Comparison of ENCODE assay signal across 24 mouse cellular contexts in genomic region chr19:41910396-41910795, GRCm38 (mm10). TPM values are rescaled to one million over a fixed set of nuclear protein-coding genes. Genes with fewer than 3 reads are reported as not detected.
DNase-seq lines count a peak whose midpoint lies in the region; ATAC-seq and TF ChIP-seq lines count a peak whose summit lies in the region.
"Had no signal": no experiment of that assay in that cellular context is flagged by ENCODE, and none has a peak within 500 bp of the region (broad histone marks: within the 10 kb centered on the region; RNA-seq: fewer than 3 reads in every experiment).

No protein-coding gene starts in this region.

- H3K4me3 ChIP-seq in intestine, embryonic 15.5 days (replicated peaks) = no peak overlapping the region
- no peak overlapping the region for H3K4me3 ChIP-seq in intestine, postnatal 0 days (ENCODE audit: low read depth, low read length)
- H3K4me3 ChIP-seq in liver, embryonic 13.5 days (replicated peaks) = no peak overlapping the region
- H3K4me3 ChIP-seq in liver, embryonic 12.5 days = no peak overlapping the region
- H3K4me3 ChIP-seq in megakaryocyte, embryonic 14.5 days (replicated peaks) = peak overlapping the region; percentile 5
- H3K4me3 ChIP-seq: embryonic facial prominence, embryonic 15.5 days; forebrain, embryonic 15.5 days; heart, embryonic 12.5 days; hindbrain, embryonic 12.5 days; midbrain, embryonic 12.5 days; stomach, embryonic 15.5 days had no signal

- no peak overlapping the region for H3K9ac ChIP-seq in intestine, embryonic 15.5 days
- H3K9ac ChIP-seq in intestine, postnatal 0 days (ENCODE audit: low read depth, low read length) = no peak overlapping the region
- no peak overlapping the region for H3K9ac ChIP-seq in liver, embryonic 13.5 days
- no peak overlapping the region for H3K9ac ChIP-seq in liver, embryonic 12.5 days
- H3K9ac ChIP-seq: embryonic facial prominence, embryonic 15.5 days; forebrain, embryonic 15.5 days; heart, embryonic 12.5 days; hindbrain, embryonic 12.5 days; liver, embryonic 14.5 days; midbrain, embryonic 12.5 days; stomach, embryonic 15.5 days had no signal

- no peak for DNase-seq in liver, embryonic 13.5 days
- no peak for DNase-seq in yolk sac, embryonic 10.5 days (ENCODE audit: low spot score)
- DNase-seq: adrenal gland, postnatal 36 days; cerebellum, adult 11 months; cerebellum, adult 9-11 months; gastrocnemius, postnatal 14 days; heart, adult 18-20 months; kidney, postnatal 25 days; layer of hippocampus, postnatal 36 days; lung, postnatal 4 days; thymus, adult 2 months; thymus, postnatal 4 days had no signal

- peak overlapping the region; percentile 94; the same call in 1 of the 2 replicates for H3K27ac ChIP-seq in intestine, embryonic 15.5 days
- no peak overlapping the region for H3K27ac ChIP-seq in intestine, postnatal 0 days (ENCODE audit: low read depth, low read length)
- peak overlapping the region; percentile 34; the same call in 1 of the 2 replicates for H3K27ac ChIP-seq in liver, embryonic 13.5 days
- H3K27ac ChIP-seq in liver, embryonic 12.5 days = no peak overlapping the region
- H3K27ac ChIP-seq: forebrain, embryonic 15.5 days; liver, embryonic 14.5 days; midbrain, embryonic 12.5 days had no signal

- no peak for ATAC-seq in intestine, embryonic 15.5 days
- ATAC-seq in intestine, postnatal 0 days = no peak
- ATAC-seq in liver, embryonic 13.5 days (ENCODE audit: low read depth) = no peak
- ATAC-seq in liver, embryonic 12.5 days = no peak
- ATAC-seq in megakaryocyte, adult 5-6 weeks (ENCODE audit: poor library complexity, severe bottlenecking) = no peak
- ATAC-seq: forebrain, embryonic 15.5 days had no signal

- no peaks in the 10 kb centered on the region for H3K27me3 ChIP-seq in intestine, embryonic 15.5 days (replicated peaks)
- H3K27me3 ChIP-seq in intestine, postnatal 0 days (replicated peaks; ENCODE audit: control insufficient read depth, insufficient read depth, low read length) = no peaks in the 10 kb centered on the region
- no peaks in the 10 kb centered on the region for H3K27me3 ChIP-seq in liver, embryonic 13.5 days
- H3K27me3 ChIP-seq in liver, embryonic 12.5 days (replicated peaks) = no peaks in the 10 kb centered on the region
- no peaks in the 10 kb centered on the region for H3K27me3 ChIP-seq in megakaryocyte, embryonic 14.5 days (replicated peaks)
- H3K27me3 ChIP-seq: embryonic facial prominence, embryonic 15.5 days; forebrain, embryonic 15.5 days; heart, embryonic 12.5 days; midbrain, embryonic 12.5 days; stomach, embryonic 15.5 days had no signal

- no peak overlapping the region for H3K4me2 ChIP-seq in intestine, embryonic 15.5 days (replicated peaks)
- H3K4me2 ChIP-seq in intestine, postnatal 0 days (replicated peaks; ENCODE audit: low read depth) = no peak overlapping the region
- H3K4me2 ChIP-seq in liver, embryonic 13.5 days = no peak overlapping the region
- H3K4me2 ChIP-seq in liver, embryonic 12.5 days = no peak overlapping the region
- H3K4me2 ChIP-seq: embryonic facial prominence, embryonic 15.5 days; forebrain, embryonic 15.5 days; heart, embryonic 12.5 days; hindbrain, embryonic 12.5 days; midbrain, embryonic 12.5 days; stomach, embryonic 15.5 days had no signal

- WGBS in intestine, embryonic 15.5 days = 81% methylated on average over 2 of the region's 2 CpGs
- WGBS in intestine, postnatal 0 days = 55% methylated on average over 2 of the region's 2 CpGs
- 82% methylated on average over 2 of the region's 2 CpGs for WGBS in liver, embryonic 13.5 days (ENCODE audit: insufficient replicate concordance)
- WGBS in liver, embryonic 12.5 days (ENCODE audit: insufficient replicate concordance) = 78% methylated on average over 2 of the region's 2 CpGs

- H3K9me3 ChIP-seq in intestine, embryonic 15.5 days = no peaks in the 10 kb centered on the region
- no peaks in the 10 kb centered on the region for H3K9me3 ChIP-seq in intestine, postnatal 0 days (ENCODE audit: control insufficient read depth)
- no peaks in the 10 kb centered on the region for H3K9me3 ChIP-seq in liver, embryonic 13.5 days (replicated peaks)
- no peaks in the 10 kb centered on the region for H3K9me3 ChIP-seq in liver, embryonic 12.5 days (replicated peaks)
- no peaks in the 10 kb centered on the region for H3K9me3 ChIP-seq in megakaryocyte, embryonic 14.5 days
- H3K9me3 ChIP-seq: embryonic facial prominence, embryonic 15.5 days; forebrain, embryonic 15.5 days; heart, embryonic 12.5 days; hindbrain, embryonic 12.5 days; midbrain, embryonic 12.5 days; stomach, embryonic 15.5 days had no signal

- H3K36me3 ChIP-seq in intestine, embryonic 15.5 days = no peaks in the 10 kb centered on the region
- no peaks in the 10 kb centered on the region for H3K36me3 ChIP-seq in intestine, postnatal 0 days (ENCODE audit: control insufficient read depth, insufficient read depth)
- peaks cover 14% of the 10 kb centered on the region for H3K36me3 ChIP-seq in liver, embryonic 13.5 days
- H3K36me3 ChIP-seq in liver, embryonic 12.5 days = peaks cover 20% of the 10 kb centered on the region
- H3K36me3 ChIP-seq in megakaryocyte, embryonic 14.5 days (replicated peaks; ENCODE audit: low read length) = peaks cover 18% of the 10 kb centered on the region
- H3K36me3 ChIP-seq: embryonic facial prominence, embryonic 15.5 days; forebrain, embryonic 15.5 days had no signal

- no peak for TF ChIP-seq CTCF in intestine, postnatal 0 days (IDR thresholded peaks at IDR 0.05; ENCODE audit: low read depth)

- peaks cover 21% of the 10 kb centered on the region for H3K4me1 ChIP-seq in intestine, embryonic 15.5 days (replicated peaks)
- peaks cover 17% of the 10 kb centered on the region; the same call in 1 of the 2 replicates for H3K4me1 ChIP-seq in intestine, postnatal 0 days (replicated peaks; ENCODE audit: control insufficient read depth, insufficient read depth, low read length)
- H3K4me1 ChIP-seq in liver, embryonic 13.5 days (replicated peaks) = peaks cover 73% of the 10 kb centered on the region
- peaks cover 66% of the 10 kb centered on the region for H3K4me1 ChIP-seq in liver, embryonic 12.5 days
- H3K4me1 ChIP-seq in megakaryocyte, embryonic 14.5 days = peaks cover 80% of the 10 kb centered on the region

RNA-seq across cellular contexts. Expression of gene Pgam1, which starts 1.3 kb away (rescaled TPM):
- 855 and 865 TPM in 2 replicates for polyA plus RNA-seq in intestine, embryonic 15.5 days (2015; fragmentation: Nextera tagmentation; extraction: Ambion mirVana)
- polyA plus RNA-seq in intestine, postnatal 0 days (2015; fragmentation: Nextera tagmentation; extraction: Ambion mirVana) = 213 and 223 TPM in 2 replicates
- 230 and 238 TPM in 2 replicates for polyA plus RNA-seq in liver, embryonic 13.5 days (2015; fragmentation: Nextera tagmentation; extraction: Ambion mirVana)
- 355 and 377 TPM in 2 replicates for polyA plus RNA-seq in liver, embryonic 12.5 days (2016; fragmentation: Nextera tagmentation; extraction: Ambion mirVana)
- 654 and 1,266 TPM in 2 replicates for polyA plus RNA-seq in megakaryocyte, embryonic 14.5 days (2012; ENCODE audit: insufficient read depth, low replicate concordance)
- 587 and 602 TPM in 2 replicates for total RNA-seq in megakaryocyte, adult 5-6 weeks (2015)
- total RNA-seq in megakaryocyte, adult 5-6 weeks (2017) = 254 and 291 TPM in 2 replicates

RNA-seq across cellular contexts. Expression of gene Rrp12, which starts 14.4 kb away (rescaled TPM):
- polyA plus RNA-seq in intestine, embryonic 15.5 days (2015; fragmentation: Nextera tagmentation; extraction: Ambion mirVana) = 17.6 and 18.1 TPM in 2 replicates
- polyA plus RNA-seq in intestine, postnatal 0 days (2015; fragmentation: Nextera tagmentation; extraction: Ambion mirVana) = 4.7 and 5.0 TPM in 2 replicates
- 15.2 and 17.2 TPM in 2 replicates for polyA plus RNA-seq in liver, embryonic 13.5 days (2015; fragmentation: Nextera tagmentation; extraction: Ambion mirVana)
- 25.0 and 26.7 TPM in 2 replicates for polyA plus RNA-seq in liver, embryonic 12.5 days (2016; fragmentation: Nextera tagmentation; extraction: Ambion mirVana)
- polyA plus RNA-seq in megakaryocyte, embryonic 14.5 days (2012; ENCODE audit: insufficient read depth, low replicate concordance) = 8.9 and 14.4 TPM in 2 replicates
- 2.3 and 3.4 TPM in 2 replicates for total RNA-seq in megakaryocyte, adult 5-6 weeks (2015)
- 4.6 and 5.1 TPM in 2 replicates for total RNA-seq in megakaryocyte, adult 5-6 weeks (2017)

RNA-seq across cellular contexts. Expression of gene Exosc1, which starts 22.8 kb away (rescaled TPM):
- 65.4 and 72.5 TPM in 2 replicates for polyA plus RNA-seq in intestine, embryonic 15.5 days (2015; fragmentation: Nextera tagmentation; extraction: Ambion mirVana)
- 32.3 and 33.3 TPM in 2 replicates for polyA plus RNA-seq in intestine, postnatal 0 days (2015; fragmentation: Nextera tagmentation; extraction: Ambion mirVana)
- 61.6 and 67.2 TPM in 2 replicates for polyA plus RNA-seq in liver, embryonic 13.5 days (2015; fragmentation: Nextera tagmentation; extraction: Ambion mirVana)
- 72.7 and 75.0 TPM in 2 replicates for polyA plus RNA-seq in liver, embryonic 12.5 days (2016; fragmentation: Nextera tagmentation; extraction: Ambion mirVana)
- polyA plus RNA-seq in megakaryocyte, embryonic 14.5 days (2012; ENCODE audit: insufficient read depth, low replicate concordance) = 5.4 and 13.5 TPM in 2 replicates
- total RNA-seq in megakaryocyte, adult 5-6 weeks (2015) = 37.0 and 38.6 TPM in 2 replicates
- total RNA-seq in megakaryocyte, adult 5-6 weeks (2017) = 29.3 and 40.2 TPM in 2 replicates

RNA-seq across cellular contexts. Expression of gene Zdhhc16, which starts 22.9 kb away (rescaled TPM):
- polyA plus RNA-seq in intestine, embryonic 15.5 days (2015; fragmentation: Nextera tagmentation; extraction: Ambion mirVana) = 67.1 and 71.9 TPM in 2 replicates
- 37.7 and 38.4 TPM in 2 replicates for polyA plus RNA-seq in intestine, postnatal 0 days (2015; fragmentation: Nextera tagmentation; extraction: Ambion mirVana)
- 43.1 and 44.1 TPM in 2 replicates for polyA plus RNA-seq in liver, embryonic 13.5 days (2015; fragmentation: Nextera tagmentation; extraction: Ambion mirVana)
- 47.3 and 48.1 TPM in 2 replicates for polyA plus RNA-seq in liver, embryonic 12.5 days (2016; fragmentation: Nextera tagmentation; extraction: Ambion mirVana)
- 18.8 and 25.3 TPM in 2 replicates for polyA plus RNA-seq in megakaryocyte, embryonic 14.5 days (2012; ENCODE audit: insufficient read depth, low replicate concordance)
- 25.9 and 36.1 TPM in 2 replicates for total RNA-seq in megakaryocyte, adult 5-6 weeks (2015)
- total RNA-seq in megakaryocyte, adult 5-6 weeks (2017) = 22.4 and 26.4 TPM in 2 replicates

Comparison
In these comparisons a context has a peak if more than half of its experiments do, and no peak if none do; other contexts are left out.
1. H3K27ac ChIP-seq: peak in intestine, embryonic 15.5 days (single experiment) and liver, embryonic 13.5 days (single experiment); none in intestine, postnatal 0 days (single experiment) and liver, embryonic 12.5 days (single experiment).